Mouse (Mus musculus): Measurements from ENCODE around the gene Plgrkt. TPM values are rescaled to one million over a fixed set of nuclear protein-coding genes. Genes with fewer than 3 reads are reported as not detected.

Plgrkt gene
- polyA plus RNA-seq, 1 experiment from 2014 or later: 90.5 TPM

DNA sequence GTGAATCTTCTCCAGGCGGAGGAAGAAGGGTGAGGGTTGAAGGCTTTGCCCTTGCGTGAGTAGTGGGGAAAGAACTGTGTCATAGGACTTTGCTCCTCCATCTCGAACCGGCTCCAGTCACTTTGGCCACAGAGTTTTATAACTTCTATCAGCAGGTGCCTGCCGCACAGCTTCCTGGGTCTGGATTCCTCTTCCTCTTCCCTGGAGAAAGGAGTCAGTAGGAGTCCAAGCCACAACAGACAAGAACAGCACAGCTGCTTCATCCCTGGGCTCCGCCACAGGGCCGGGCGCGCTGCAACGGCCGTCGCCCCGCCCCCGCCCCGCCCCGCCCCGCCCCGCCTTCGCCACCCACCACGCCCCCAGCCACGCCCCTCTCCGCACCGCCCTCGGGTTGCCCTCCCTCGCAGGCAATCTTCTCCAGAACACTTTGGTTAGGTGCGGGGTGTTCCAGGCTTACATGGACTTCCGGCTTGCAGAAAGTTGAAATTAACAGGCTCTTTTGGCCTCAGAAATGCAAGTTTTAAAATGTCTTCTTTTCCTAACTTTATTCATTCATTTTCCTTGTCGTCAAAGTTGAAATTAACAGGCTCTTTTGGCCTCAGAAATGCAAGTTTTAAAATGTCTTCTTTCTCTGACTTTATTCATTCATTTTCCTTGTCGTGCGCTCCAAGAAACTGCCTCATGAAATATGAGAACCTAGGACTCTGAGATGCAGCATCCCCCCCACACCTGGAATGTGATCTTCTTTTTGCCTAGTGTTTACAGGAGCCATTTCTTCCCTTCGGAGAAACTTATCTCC is 41.9 kb downstream of the Plgrkt start, which contains the start of gene Insl6:
Insl6 (minus strand) TSS at position 304 of the 799 bp plus-strand sequence.
- Histone ChIP-seq H3K4me3 (ENCODE audit: low read depth, low read length) (no peak within 1 kb of the TSS; the same call in none of the 2 replicates), H3K4me2 (ENCODE audit: low read depth, low read length) (peak within 1 kb of the TSS; percentile 45), H3K9ac (replicated peaks; ENCODE audit: low read depth, low read length) (no peak within 1 kb of the TSS), H3K27me3 (ENCODE audit: control insufficient read depth, insufficient read depth, low read length) (no peaks in the 10 kb centered on the region), H3K36me3 (ENCODE audit: control insufficient read depth, insufficient read depth, low read length) (no peaks in the 10 kb centered on the region), H3K27ac (ENCODE audit: low read depth, low read length) (no peak within 1 kb of the TSS), H3K9me3 (ENCODE audit: control insufficient read depth, low read length) (no peaks in the 10 kb centered on the region), H3K4me1 (ENCODE audit: control insufficient read depth, insufficient read depth, low read length) (no peaks in the 10 kb centered on the region)
- 5% methylated on average over 30 of the region's 31 CpGs for WGBS
- ATAC-seq (ENCODE audit: low read depth): peak; percentile 77

DNA sequence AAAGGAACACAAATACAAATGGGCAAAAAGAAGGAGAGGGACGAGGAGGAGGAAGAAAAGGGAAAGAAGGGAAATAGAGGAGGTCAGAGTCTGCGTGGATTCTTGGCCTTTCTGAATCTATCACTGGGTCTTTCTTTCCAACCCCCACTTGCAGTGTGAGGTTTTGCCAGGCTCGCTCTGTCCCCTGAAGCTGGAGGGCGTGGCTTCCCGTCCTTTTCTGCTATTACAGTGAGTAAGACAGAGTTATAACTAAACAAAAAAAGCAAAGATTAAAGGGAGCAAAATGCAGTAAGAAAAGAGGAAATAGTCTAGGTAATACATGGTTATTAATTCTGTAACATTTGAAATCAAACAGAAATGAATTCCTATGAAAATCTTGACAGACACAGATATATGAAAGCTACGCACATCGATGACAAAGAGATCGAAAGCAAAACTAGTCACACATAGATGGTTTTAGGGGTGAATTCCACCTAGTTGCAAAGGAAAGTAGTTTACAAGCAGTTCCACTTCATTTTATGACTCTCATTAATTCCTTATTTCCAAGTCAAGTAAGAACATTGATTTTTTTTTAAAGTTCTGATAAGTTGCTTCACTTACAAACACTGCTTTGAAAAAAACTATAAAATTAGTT is 43.7 kb downstream of the Plgrkt start:
- Histone ChIP-seq H3K9ac (replicated peaks; ENCODE audit: low read depth, low read length) (no peak overlapping the region), H3K4me1 (ENCODE audit: control insufficient read depth, insufficient read depth, low read length) (no peaks in the 10 kb centered on the region), H3K4me2 (ENCODE audit: low read depth, low read length) (no peak overlapping the region), H3K4me3 (ENCODE audit: low read depth, low read length) (no peak overlapping the region), H3K27ac (ENCODE audit: low read depth, low read length) (no peak overlapping the region), H3K27me3 (ENCODE audit: control insufficient read depth, insufficient read depth, low read length) (no peaks in the 10 kb centered on the region), H3K36me3 (ENCODE audit: control insufficient read depth, insufficient read depth, low read length) (no peaks in the 10 kb centered on the region), H3K9me3 (ENCODE audit: control insufficient read depth, low read length) (no peaks in the 10 kb centered on the region)
- WGBS: 80% methylated on average over 8 of the region's 8 CpGs
- ATAC-seq (ENCODE audit: low read depth): no peak

DNA sequence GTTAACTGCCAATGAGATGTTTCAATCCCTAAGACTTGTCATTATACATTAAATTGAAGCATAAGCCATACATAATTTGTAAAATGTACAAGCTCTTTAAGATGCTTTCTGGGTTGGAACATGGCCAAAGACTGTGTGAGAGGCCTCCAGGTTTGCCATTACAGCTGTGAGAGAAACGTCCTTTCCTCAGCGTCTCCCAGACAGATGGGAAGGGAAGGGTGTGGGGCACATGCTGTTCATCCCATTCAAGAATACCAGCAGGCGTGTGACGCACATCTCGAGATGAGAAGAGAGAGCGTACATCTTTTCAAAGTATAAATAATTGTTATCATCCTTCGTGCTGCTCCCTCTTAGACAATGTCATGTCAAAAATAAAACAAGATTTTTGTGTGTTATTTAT is 54.5 kb downstream of the Plgrkt start:
- 48% methylated on average over 7 of the region's 7 CpGs for WGBS
- Histone ChIP-seq H3K9ac (replicated peaks; ENCODE audit: low read depth, low read length) (no peak overlapping the region), H3K27ac (ENCODE audit: low read depth, low read length) (no peak overlapping the region), H3K4me1 (ENCODE audit: control insufficient read depth, insufficient read depth, low read length) (no peaks in the 10 kb centered on the region), H3K4me2 (ENCODE audit: low read depth, low read length) (no peak overlapping the region), H3K27me3 (ENCODE audit: control insufficient read depth, insufficient read depth, low read length) (no peaks in the 10 kb centered on the region), H3K9me3 (ENCODE audit: control insufficient read depth, low read length) (0 out of 2 replicates have a peak, but pooled peaks cover 3% of the 10 kb centered on the region), H3K4me3 (ENCODE audit: low read depth, low read length) (no peak overlapping the region), H3K36me3 (ENCODE audit: control insufficient read depth, insufficient read depth, low read length) (peaks cover 21% of the 10 kb centered on the region)
- ATAC-seq (ENCODE audit: low read depth): no peak

DNA sequence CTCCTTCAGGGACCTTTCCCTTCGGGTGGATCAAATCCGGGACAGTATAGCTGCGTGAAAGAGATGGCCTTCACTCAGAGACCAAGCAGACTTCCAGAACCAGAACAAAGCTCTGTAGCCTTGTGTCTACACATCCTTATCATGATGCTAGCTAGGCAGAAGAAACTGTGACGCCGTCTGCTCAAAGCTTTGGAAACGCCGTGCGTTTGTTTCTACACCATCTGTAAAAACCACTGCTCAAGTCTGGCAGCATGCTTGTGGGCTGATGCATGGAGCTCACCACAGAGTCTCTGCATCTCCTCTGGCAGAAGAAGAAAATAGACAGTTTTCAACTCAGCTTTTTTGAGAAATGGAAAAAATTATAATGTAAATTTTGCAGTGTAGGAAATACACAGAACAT is 55.4 kb downstream of the Plgrkt start:
- WGBS: 90% methylated on average over 8 of the region's 8 CpGs
- Histone ChIP-seq H3K27ac (ENCODE audit: low read depth, low read length) (no peak overlapping the region), H3K27me3 (ENCODE audit: control insufficient read depth, insufficient read depth, low read length) (no peaks in the 10 kb centered on the region), H3K4me3 (ENCODE audit: low read depth, low read length) (no peak overlapping the region), H3K4me1 (ENCODE audit: control insufficient read depth, insufficient read depth, low read length) (no peaks in the 10 kb centered on the region), H3K9ac (replicated peaks; ENCODE audit: low read depth, low read length) (no peak overlapping the region), H3K4me2 (ENCODE audit: low read depth, low read length) (no peak overlapping the region), H3K36me3 (ENCODE audit: control insufficient read depth, insufficient read depth, low read length) (peaks cover 21% of the 10 kb centered on the region), H3K9me3 (ENCODE audit: control insufficient read depth, low read length) (0 out of 2 replicates have a peak, but pooled peaks cover 3% of the 10 kb centered on the region)
- no peak for ATAC-seq (ENCODE audit: low read depth)

DNA sequence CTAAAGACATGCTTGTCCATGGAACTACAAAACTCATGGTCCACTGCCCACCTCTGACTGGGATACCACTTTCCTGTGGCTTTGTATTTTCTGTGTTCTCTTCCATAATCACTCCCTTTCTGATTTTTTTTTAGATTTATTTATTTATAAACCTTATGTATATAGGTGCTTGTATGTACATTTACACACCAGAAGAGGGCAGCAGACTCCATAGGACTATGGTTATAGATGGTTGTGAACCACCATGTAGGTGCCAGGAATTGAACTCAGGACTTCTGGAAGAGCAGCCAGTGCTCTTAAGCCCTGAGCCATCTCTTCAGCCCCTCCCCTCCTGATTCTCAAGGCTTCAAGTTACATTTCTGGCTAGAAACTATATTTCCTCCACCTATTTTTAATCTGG is 58.4 kb downstream of the Plgrkt start:
- peaks cover 21% of the 10 kb centered on the region for H3K36me3 ChIP-seq (ENCODE audit: control insufficient read depth, insufficient read depth, low read length)
- no peak overlapping the region for H3K27ac ChIP-seq (ENCODE audit: low read depth, low read length)
- no peak overlapping the region for H3K4me3 ChIP-seq (ENCODE audit: low read depth, low read length)
- no peak for ATAC-seq (ENCODE audit: low read depth)
- no peaks in the 10 kb centered on the region for H3K4me1 ChIP-seq (ENCODE audit: control insufficient read depth, insufficient read depth, low read length)
- H3K9ac ChIP-seq (replicated peaks; ENCODE audit: low read depth, low read length): no peak overlapping the region
- H3K9me3 ChIP-seq (ENCODE audit: control insufficient read depth, low read length): no peaks in the 10 kb centered on the region
- no peaks in the 10 kb centered on the region for H3K27me3 ChIP-seq (ENCODE audit: control insufficient read depth, insufficient read depth, low read length)
- no peak overlapping the region for H3K4me2 ChIP-seq (ENCODE audit: low read depth, low read length)

DNA sequence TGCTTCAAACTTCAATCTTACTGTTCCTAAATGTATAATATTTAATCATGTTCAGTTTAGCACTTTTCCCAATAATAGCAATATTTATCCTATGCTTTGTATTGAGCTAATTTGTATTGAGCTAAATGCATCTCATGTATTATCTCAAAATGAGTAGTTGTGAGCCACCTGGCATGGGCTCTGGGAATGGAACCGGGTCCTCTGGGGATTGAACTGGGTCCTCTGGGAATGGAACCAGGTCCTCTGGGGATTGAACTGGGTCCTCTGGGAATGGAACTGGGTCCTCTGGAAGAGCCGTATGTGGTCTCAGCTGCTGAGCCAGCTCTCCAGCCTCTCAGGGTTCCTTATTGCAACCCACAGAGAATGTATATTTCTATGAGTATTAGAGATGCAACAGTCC is 65.1 kb downstream of the Plgrkt start:
- H3K9ac ChIP-seq (replicated peaks; ENCODE audit: low read depth, low read length): no peak overlapping the region
- H3K27me3 ChIP-seq (ENCODE audit: control insufficient read depth, insufficient read depth, low read length): no peaks in the 10 kb centered on the region
- H3K9me3 ChIP-seq (ENCODE audit: control insufficient read depth, low read length): no peaks in the 10 kb centered on the region
- no peak overlapping the region for H3K4me2 ChIP-seq (ENCODE audit: low read depth, low read length)
- WGBS: 89% methylated on average over 2 of the region's 2 CpGs
- no peaks in the 10 kb centered on the region for H3K4me1 ChIP-seq (ENCODE audit: control insufficient read depth, insufficient read depth, low read length)
- no peak for ATAC-seq (ENCODE audit: low read depth)
- H3K4me3 ChIP-seq (ENCODE audit: low read depth, low read length): no peak overlapping the region
- H3K36me3 ChIP-seq (ENCODE audit: control insufficient read depth, insufficient read depth, low read length): peaks cover 32% of the 10 kb centered on the region
- no peak overlapping the region for H3K27ac ChIP-seq (ENCODE audit: low read depth, low read length)

DNA sequence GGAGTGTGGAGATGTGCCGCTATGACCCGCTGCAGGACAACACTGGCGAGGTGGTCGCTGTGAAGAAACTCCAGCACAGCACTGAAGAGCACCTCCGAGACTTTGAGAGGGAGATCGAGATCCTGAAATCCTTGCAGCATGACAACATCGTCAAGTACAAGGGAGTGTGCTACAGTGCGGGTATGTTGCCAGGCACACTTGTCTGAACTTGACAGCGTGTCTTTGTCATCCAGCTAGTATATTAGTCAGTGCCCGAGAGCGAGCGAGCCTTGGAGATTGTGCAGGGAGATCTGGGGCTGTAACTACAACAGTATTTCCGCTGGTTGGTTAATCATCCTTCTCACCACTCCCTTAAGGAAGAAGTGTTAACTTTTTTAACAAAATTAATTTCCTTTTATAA is 66.3 kb downstream of the Plgrkt start:
- Histone ChIP-seq H3K36me3 (ENCODE audit: control insufficient read depth, insufficient read depth, low read length) (peaks cover 33% of the 10 kb centered on the region), H3K9me3 (ENCODE audit: control insufficient read depth, low read length) (no peaks in the 10 kb centered on the region), H3K27me3 (ENCODE audit: control insufficient read depth, insufficient read depth, low read length) (no peaks in the 10 kb centered on the region), H3K4me2 (ENCODE audit: low read depth, low read length) (no peak overlapping the region), H3K27ac (ENCODE audit: low read depth, low read length) (no peak overlapping the region), H3K4me1 (ENCODE audit: control insufficient read depth, insufficient read depth, low read length) (no peaks in the 10 kb centered on the region), H3K9ac (replicated peaks; ENCODE audit: low read depth, low read length) (no peak overlapping the region), H3K4me3 (ENCODE audit: low read depth, low read length) (no peak overlapping the region)
- ATAC-seq (ENCODE audit: low read depth): no peak
- 94% methylated on average over 13 of the region's 13 CpGs for WGBS

Other genes with a start within 250 kb of the Plgrkt start
- 18.5 and 22.0 TPM in 2 replicates for gene Jak2, start 115.6 kb downstream of the Plgrkt start, polyA plus RNA-seq (2014; fragmentation: Nextera tagmentation; extraction: Ambion mirVana)
- 1.6 and 2.2 TPM in 2 replicates for gene Insl6, start 42.0 kb downstream of the Plgrkt start, polyA plus RNA-seq (2014; fragmentation: Nextera tagmentation; extraction: Ambion mirVana)
- 2.4 and 4.6 TPM in 2 replicates for gene Rln1, start 32.7 kb downstream of the Plgrkt start, polyA plus RNA-seq (2014; fragmentation: Nextera tagmentation; extraction: Ambion mirVana)
- 0.59 and 0.95 TPM in 2 replicates for gene Cd274, start 65 bp upstream of the Plgrkt start, polyA plus RNA-seq (2014; fragmentation: Nextera tagmentation; extraction: Ambion mirVana)
- not detected in 2 replicates for gene Pdcd1lg2, start 43.5 kb upstream of the Plgrkt start, polyA plus RNA-seq (2014; fragmentation: Nextera tagmentation; extraction: Ambion mirVana)
- gene Ric1, start 154.9 kb upstream of the Plgrkt start, polyA plus RNA-seq (2014; fragmentation: Nextera tagmentation; extraction: Ambion mirVana): 21.2 and 22.7 TPM in 2 replicates

Data from neural tube, embryonic 14.5 days (tissue).